Mouse (Mus musculus) kidney, adult 2 months (tissue): ENCODE data around the gene Snrnp70. TPM values are rescaled to one million over a fixed set of nuclear protein-coding genes. Genes with fewer than 3 reads are reported as not detected.

ENCODE experiments used
- DNase-seq: peaks from one replicate; pipeline ENCODE4 v3.0.0; 2021
- H3K27ac ChIP-seq: fragments of 200-500 bp; 2 replicates; pipeline ENCODE4 v1.5.1; 2012; ENCODE audit warnings: low read depth, low read length, control low read depth, inconsistent platforms; ENCODE audit not compliant: insufficient read depth
- H3K27me3 ChIP-seq: fragments of 200-500 bp; replicated peaks from 2 replicates; pipeline ENCODE4 v1.6.1; 2012; ENCODE audit warnings: mild to moderate bottlenecking, moderate library complexity, low read length, inconsistent platforms; ENCODE audit not compliant: control insufficient read depth, insufficient read depth
- H3K36me3 ChIP-seq: fragments of 200-500 bp; 2 replicates; pipeline ENCODE4 v1.6.1; 2012; ENCODE audit warnings: mild to moderate bottlenecking, moderate library complexity, low read length, inconsistent platforms; ENCODE audit not compliant: control insufficient read depth, insufficient read depth
- H3K4me1 ChIP-seq: fragments of 200-500 bp; 2 replicates; pipeline ENCODE4 v1.6.1; 2011; ENCODE audit warnings: low read length; ENCODE audit not compliant: control insufficient read depth, insufficient read depth
- H3K4me3 ChIP-seq: fragments of 200-500 bp; 2 replicates; pipeline ENCODE4 v1.5.1; 2011; ENCODE audit warnings: mild to moderate bottlenecking, low read depth, low read length, control low read depth; ENCODE audit not compliant: insufficient read depth
- CTCF ChIP-seq: fragments of 200-500 bp; conservative IDR thresholded peaks from 2 replicates; pipeline ENCODE4 v1.5.1; 2011; ENCODE audit warnings: low read depth, mild to moderate bottlenecking, control low read depth, low read length, moderate library complexity, mixed read lengths; ENCODE audit not compliant: insufficient read depth, insufficient read length
- POLR2A ChIP-seq: fragments of 200-500 bp; IDR thresholded peaks from one replicate; pipeline ENCODE4 v1.6.1; 2011; ENCODE audit warnings: low read depth, low read length, control low read depth
- WGBS: fragments of 180-500 bp; shearing (Covaris S2); methylation state at CpG from one replicate; pipeline ENCODE4 v1.1.7; 2018; 5-methylcytosine and 5-hydroxymethylcytosine counted together
- polyA plus RNA-seq: library from polyadenylated mRNA; depleted of rRNA; stranded (reverse); fragments of >200 nt; gene quantifications from 2 replicates; pipeline ENCODE4 v1.2.3, GENCODE M21; 2012

Gene Snrnp70
- polyA plus RNA-seq, 1 experiment: 137 TPM

- Histone ChIP-seq H3K27me3 (no peaks in the 10 kb centered on the region), H3K36me3 (no peaks in the 10 kb centered on the region), H3K27ac (no peak overlapping the region), H3K4me1 (no peaks in the 10 kb centered on the region; the same call in 1 of the 2 replicates), H3K4me3 (no peak overlapping the region)
- no peak for DNase-seq
- TF ChIP-seq CTCF: no peak
- no peak for TF ChIP-seq POLR2A
- WGBS: 41% methylated on average over 37 of the region's 37 CpGs
Observed at GRCm38 (mm10) chr7:45415636-45416035, 20.1 kb upstream of the Snrnp70 start.

- Histone ChIP-seq H3K4me3 (no peak overlapping the region), H3K27me3 (no peaks in the 10 kb centered on the region), H3K27ac (no peak overlapping the region), H3K36me3 (no peaks in the 10 kb centered on the region), H3K4me1 (no peaks in the 10 kb centered on the region; the same call in 1 of the 2 replicates)
- no peak for TF ChIP-seq POLR2A
- no peak for TF ChIP-seq CTCF
- WGBS: 47% methylated on average over 12 of the region's 12 CpGs
- DNase-seq: no peak
Observed at GRCm38 (mm10) chr7:45414740-45415224, 19.2 kb upstream of the Snrnp70 start.

- DNase-seq: no peak
- Histone ChIP-seq H3K4me1 (no peaks in the 10 kb centered on the region; the same call in 1 of the 2 replicates), H3K27ac (no peak overlapping the region), H3K36me3 (no peaks in the 10 kb centered on the region), H3K27me3 (no peaks in the 10 kb centered on the region), H3K4me3 (peak overlapping the region; percentile 38)
- no peak for TF ChIP-seq CTCF
- TF ChIP-seq POLR2A: no peak
- WGBS: 3% methylated on average over 27 of the region's 27 CpGs
Observed at GRCm38 (mm10) chr7:45413864-45414739, 18.6 kb upstream of the Snrnp70 start.

GRCm38 (mm10) chr7:45413113-45413863 lies 17.7 kb upstream of the Snrnp70 start, which contains the start of gene Ntf5:
Gene Ntf5 (plus strand): TSS chr7:45413695.
- no peak for TF ChIP-seq CTCF
- no peak for TF ChIP-seq POLR2A

GRCm38 (mm10) chr7:45412421-45412820 lies 16.9 kb upstream of the Snrnp70 start:
- WGBS: 78% methylated on average over 2 of the region's 2 CpGs
- no peaks in the 10 kb centered on the region for H3K27me3 ChIP-seq

More at GRCm38 (mm10) chr7:45413113-45413863, 17.7 kb upstream of the Snrnp70 start, which contains the start of gene Ntf5:
- peak; percentile 27 for DNase-seq
- 4% methylated on average over 45 of the region's 45 CpGs for WGBS
- Histone ChIP-seq H3K36me3 (no peaks in the 10 kb centered on the region), H3K27me3 (no peaks in the 10 kb centered on the region), H3K27ac (no peak within 1 kb of the TSS), H3K4me1 (no peaks in the 10 kb centered on the region; the same call in 1 of the 2 replicates), H3K4me3 (peak within 1 kb of the TSS; percentile 38)

GRCm38 (mm10) chr7:45409497-45410163 lies 14.1 kb upstream of the Snrnp70 start:
- WGBS: 85% methylated on average over 8 of the region's 8 CpGs
- Histone ChIP-seq H3K4me1 (no peaks in the 10 kb centered on the region; the same call in 1 of the 2 replicates), H3K27ac (no peak overlapping the region), H3K27me3 (no peaks in the 10 kb centered on the region), H3K4me3 (no peak overlapping the region), H3K36me3 (no peaks in the 10 kb centered on the region)
- DNase-seq: no peak
- TF ChIP-seq CTCF (no peak), POLR2A (no peak)

More at GRCm38 (mm10) chr7:45412421-45412820, 16.9 kb upstream of the Snrnp70 start:
- Histone ChIP-seq H3K4me1 (no peaks in the 10 kb centered on the region; the same call in 1 of the 2 replicates), H3K36me3 (no peaks in the 10 kb centered on the region), H3K4me3 (no peak overlapping the region), H3K27ac (no peak overlapping the region)
- no peak for TF ChIP-seq CTCF
- no peak for DNase-seq
